Mouse (Mus musculus) embryonic facial prominence, embryonic 14.5 days (tissue): Measurements from ENCODE around the gene Kmt2c. TPM values are rescaled to one million over a fixed set of nuclear protein-coding genes. Genes with fewer than 3 reads are reported as not detected.

Experiments
- ATAC-seq: fragments of 200-750 bp; cut with Nextera tagmentation; 2 replicates; pipeline ENCODE4 v1.8.0; 2017; ENCODE audit warnings: low read depth, moderate number of reproducible peaks, moderate TSS enrichment
- DNase-seq: peaks from one replicate; pipeline ENCODE4 v3.0.0-alpha.2; 2015; ENCODE audit warnings: low spot score
- H3K27ac ChIP-seq: fragments of 300-500 bp; sonication (generic); replicated peaks from 2 replicates; pipeline ENCODE4 v1.5.1; 2014; ENCODE audit warnings: low read depth, mild to moderate bottlenecking, low read length, moderate library complexity
- H3K27me3 ChIP-seq: fragments of 300-500 bp; sonication (generic); replicated peaks from 2 replicates; pipeline ENCODE4 v1.6.1; 2014; ENCODE audit warnings: low read length; ENCODE audit not compliant: control insufficient read depth, insufficient read depth
- H3K36me3 ChIP-seq: fragments of 300-500 bp; sonication (generic); 2 replicates; pipeline ENCODE4 v1.6.1; 2014; ENCODE audit warnings: low read length, mixed read lengths; ENCODE audit not compliant: control insufficient read depth, insufficient read depth
- H3K4me1 ChIP-seq: fragments of 300-500 bp; sonication (generic); 2 replicates; pipeline ENCODE4 v1.6.1; 2014; ENCODE audit warnings: antibody characterized with exemption, low read length; ENCODE audit not compliant: control insufficient read depth, insufficient read depth
- H3K4me2 ChIP-seq: fragments of 300-500 bp; sonication (generic); 2 replicates; pipeline ENCODE4 v1.6.1; 2014; ENCODE audit warnings: low read depth, mild to moderate bottlenecking, low read length, moderate library complexity, mixed read lengths
- H3K4me3 ChIP-seq: fragments of 300-500 bp; sonication (generic); 2 replicates; pipeline ENCODE4 v1.5.1; 2014; ENCODE audit warnings: low read depth, mild to moderate bottlenecking, low read length
- H3K9ac ChIP-seq: fragments of 300-500 bp; sonication (generic); 2 replicates; pipeline ENCODE4 v1.6.1; 2014; ENCODE audit warnings: low read depth, mild to moderate bottlenecking, low read length, moderate library complexity, mixed read lengths
- H3K9me3 ChIP-seq: fragments of 300-500 bp; sonication (generic); 2 replicates; pipeline ENCODE4 v1.6.1; 2016; ENCODE audit warnings: low read length; ENCODE audit not compliant: control insufficient read depth
- WGBS: fragments of 180-500 bp; shearing (Covaris S2); extraction: QIAGEN DNeasy Blood & Tissue Kit; methylation state at CpG from one replicate; pipeline ENCODE4 v1.1.7; 2014; 5-methylcytosine and 5-hydroxymethylcytosine counted together
- polyA plus RNA-seq: library from polyadenylated mRNA; unstranded; fragments of >200 nt; fragmentation: Nextera tagmentation; extraction: Ambion mirVana; gene quantifications from 2 replicates; pipeline ENCODE4 v1.2.1, GENCODE M21; 2014

The Kmt2c gene
- polyA plus RNA-seq, 1 experiment from 2014 or later: 19.9 TPM

DNA sequence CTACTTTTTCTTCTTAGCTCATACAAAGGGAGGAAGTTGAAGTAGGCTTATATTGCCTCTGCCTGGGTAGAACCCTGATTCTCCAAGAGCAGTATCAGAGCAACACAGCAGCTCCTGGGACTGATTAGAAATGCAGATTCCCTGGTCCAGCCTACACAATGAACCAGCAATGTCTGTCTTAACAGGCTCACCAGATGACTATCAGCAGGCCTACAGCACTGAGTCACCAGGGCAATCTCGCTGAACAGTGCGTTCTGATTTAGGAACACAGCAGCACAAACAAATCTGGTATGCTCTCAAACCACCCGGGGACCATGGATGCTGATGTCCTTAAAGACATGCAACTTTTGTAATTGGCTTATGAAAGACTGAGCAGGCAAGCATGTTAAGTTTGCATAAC, 201.8 kb downstream of the Kmt2c start:
- Histone ChIP-seq H3K9ac (no peak overlapping the region), H3K4me2 (no peak overlapping the region), H3K9me3 (no peaks in the 10 kb centered on the region), H3K27ac (no peak overlapping the region), H3K36me3 (peaks cover 51% of the 10 kb centered on the region), H3K4me1 (no peaks in the 10 kb centered on the region), H3K27me3 (no peaks in the 10 kb centered on the region), H3K4me3 (no peak overlapping the region)
- 78% methylated on average over 3 of the region's 3 CpGs for WGBS
- ATAC-seq: no peak
- no peak for DNase-seq

DNA sequence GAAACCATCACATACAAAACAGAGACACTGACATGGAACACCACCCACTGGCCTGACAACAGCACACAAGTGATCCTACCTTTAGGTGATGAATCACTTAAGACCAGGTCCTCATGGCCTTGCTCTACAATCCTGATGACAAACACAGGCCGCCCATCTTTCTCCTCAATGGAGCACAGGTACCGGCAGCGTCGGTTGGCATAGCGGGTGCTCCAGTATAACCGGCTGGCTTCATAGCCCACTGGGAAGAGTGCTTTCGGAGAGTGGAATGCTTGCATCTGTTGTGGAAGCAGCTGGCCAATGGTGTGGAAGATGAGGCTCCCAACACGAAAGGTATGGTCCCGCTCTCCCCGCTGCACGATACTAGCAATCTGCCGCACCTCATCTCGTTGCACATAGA, 214.6 kb downstream of the Kmt2c start:
- H3K4me2 ChIP-seq: no peak overlapping the region
- ATAC-seq (no peak), DNase-seq (no peak)
- H3K4me3 ChIP-seq: no peak overlapping the region
- 96% methylated on average over 13 of the region's 13 CpGs for WGBS
- H3K36me3 ChIP-seq: peaks cover 89% of the 10 kb centered on the region
- H3K9me3 ChIP-seq: no peaks in the 10 kb centered on the region
- H3K27ac ChIP-seq: no peak overlapping the region
- no peaks in the 10 kb centered on the region for H3K27me3 ChIP-seq
- H3K9ac ChIP-seq: no peak overlapping the region
- H3K4me1 ChIP-seq: no peaks in the 10 kb centered on the region

DNA sequence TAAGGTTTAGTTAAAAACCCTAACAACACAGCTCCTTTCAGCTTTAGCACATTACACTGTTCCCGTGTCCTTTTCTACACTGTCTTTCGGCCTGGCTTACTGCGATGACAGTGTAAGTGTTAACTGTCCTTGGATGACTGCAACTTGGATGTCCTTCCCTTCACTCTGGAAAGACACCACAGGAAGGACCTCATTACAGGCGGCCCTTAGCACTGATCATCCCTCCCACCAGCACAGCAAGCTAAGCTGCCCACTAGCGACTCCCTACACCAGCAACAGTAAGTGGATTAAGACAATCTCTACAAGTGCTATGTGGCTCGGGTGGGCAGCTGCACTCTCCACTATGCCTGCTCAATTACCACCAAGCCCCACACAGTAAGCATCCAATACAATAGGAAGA, 222.2 kb downstream of the Kmt2c start:
- H3K27ac ChIP-seq: no peak overlapping the region
- no peak overlapping the region for H3K9ac ChIP-seq
- H3K9me3 ChIP-seq: no peaks in the 10 kb centered on the region
- H3K4me2 ChIP-seq: no peak overlapping the region
- ATAC-seq: no peak
- H3K27me3 ChIP-seq: no peaks in the 10 kb centered on the region
- no peaks in the 10 kb centered on the region for H3K4me1 ChIP-seq
- DNase-seq: no peak
- H3K4me3 ChIP-seq: no peak overlapping the region
- WGBS: 82% methylated on average over 6 of the region's 6 CpGs
- peaks cover 88% of the 10 kb centered on the region for H3K36me3 ChIP-seq

DNA sequence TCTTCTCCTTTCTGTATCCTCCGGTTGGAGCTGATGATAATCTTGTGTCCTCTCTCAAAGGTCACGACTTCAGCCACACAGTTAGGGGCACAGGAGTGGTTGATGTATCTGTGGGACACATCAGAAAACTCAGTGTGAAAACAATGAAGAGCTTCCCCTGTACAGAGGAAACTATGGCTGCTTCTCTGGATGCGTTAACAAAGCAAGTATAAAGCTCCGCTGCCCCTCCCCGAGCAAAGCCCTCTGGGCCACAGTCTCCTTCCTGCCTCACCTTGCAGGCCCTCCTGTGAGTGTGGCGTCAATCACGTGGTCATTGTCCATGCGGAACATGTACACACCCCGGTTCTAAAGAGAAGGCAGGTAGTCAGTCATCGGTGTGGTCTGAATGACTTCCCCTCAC, 223.0 kb downstream of the Kmt2c start:
- Histone ChIP-seq H3K9ac (no peak overlapping the region), H3K4me3 (no peak overlapping the region), H3K4me1 (no peaks in the 10 kb centered on the region), H3K27me3 (no peaks in the 10 kb centered on the region), H3K9me3 (no peaks in the 10 kb centered on the region), H3K36me3 (peaks cover 86% of the 10 kb centered on the region), H3K4me2 (no peak overlapping the region), H3K27ac (no peak overlapping the region)
- WGBS: 93% methylated on average over 10 of the region's 10 CpGs
- no peak for ATAC-seq
- DNase-seq: no peak

DNA sequence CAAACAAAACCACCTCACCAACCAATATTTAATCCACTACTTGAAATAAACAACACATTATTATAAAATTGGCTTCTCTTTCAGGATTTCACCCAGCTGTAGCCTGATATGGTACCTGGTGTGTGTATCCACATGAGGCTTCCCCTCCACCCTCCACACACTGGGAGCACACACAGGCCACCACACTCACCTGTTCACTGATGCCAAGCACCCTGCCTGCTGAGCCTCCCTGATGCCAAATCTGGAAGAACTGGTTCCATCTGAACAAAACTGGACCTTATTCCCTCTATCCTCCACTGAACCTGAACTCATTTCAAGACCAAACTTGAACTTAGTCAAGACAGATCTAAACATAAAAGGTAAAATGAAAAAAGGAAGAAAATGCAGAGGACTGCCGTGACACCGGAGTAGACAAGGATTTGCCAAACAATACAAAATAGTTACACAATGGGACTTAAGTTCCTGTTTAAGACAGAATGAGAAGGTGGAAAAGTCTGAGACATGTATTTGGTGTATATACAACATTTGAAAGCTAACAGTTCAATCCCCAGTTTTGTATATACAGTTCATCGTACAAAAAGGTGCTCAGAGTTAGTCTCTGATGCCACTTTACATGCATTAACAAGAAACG, 230.2 kb downstream of the Kmt2c start:
- no peak overlapping the region for H3K9ac ChIP-seq
- ATAC-seq: peak; percentile 65; the same call in 1 of the 2 replicates
- WGBS: 87% methylated on average over 4 of the region's 4 CpGs

DNA sequence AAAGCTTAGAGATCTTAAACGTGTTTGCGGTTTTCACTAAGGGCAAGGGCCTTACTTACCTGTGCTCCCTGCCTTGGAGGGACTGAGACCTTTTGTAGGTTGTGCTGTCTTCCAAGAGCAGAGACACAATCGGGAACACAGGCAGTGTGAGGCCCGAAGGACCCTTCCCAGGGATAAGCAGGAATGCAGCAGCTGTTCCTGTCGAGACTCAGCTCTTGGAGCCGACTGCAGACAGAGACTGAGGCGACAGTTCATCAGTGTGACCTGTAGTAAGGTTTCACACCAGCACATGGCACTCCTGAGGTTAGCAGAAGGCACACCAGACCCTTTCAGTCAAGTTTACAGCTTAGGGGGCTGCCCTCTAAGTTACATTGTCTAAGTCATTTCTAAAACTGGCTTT, 236.3 kb downstream of the Kmt2c start:
- Histone ChIP-seq H3K4me2 (no peak overlapping the region), H3K27ac (no peak overlapping the region), H3K9ac (no peak overlapping the region), H3K36me3 (peaks cover 82% of the 10 kb centered on the region), H3K9me3 (no peaks in the 10 kb centered on the region), H3K27me3 (no peaks in the 10 kb centered on the region), H3K4me1 (no peaks in the 10 kb centered on the region), H3K4me3 (no peak overlapping the region)
- WGBS: 67% methylated on average over 7 of the region's 7 CpGs
- DNase-seq (peak; percentile 5), ATAC-seq (no peak)

More for the DNA sequence above, 230.2 kb downstream of the Kmt2c start:
- Histone ChIP-seq H3K4me2 (no peak overlapping the region), H3K4me1 (no peaks in the 10 kb centered on the region), H3K27me3 (no peaks in the 10 kb centered on the region), H3K27ac (no peak overlapping the region), H3K9me3 (no peaks in the 10 kb centered on the region), H3K36me3 (peaks cover 89% of the 10 kb centered on the region), H3K4me3 (no peak overlapping the region)
- peak; percentile 4 for DNase-seq

DNA sequence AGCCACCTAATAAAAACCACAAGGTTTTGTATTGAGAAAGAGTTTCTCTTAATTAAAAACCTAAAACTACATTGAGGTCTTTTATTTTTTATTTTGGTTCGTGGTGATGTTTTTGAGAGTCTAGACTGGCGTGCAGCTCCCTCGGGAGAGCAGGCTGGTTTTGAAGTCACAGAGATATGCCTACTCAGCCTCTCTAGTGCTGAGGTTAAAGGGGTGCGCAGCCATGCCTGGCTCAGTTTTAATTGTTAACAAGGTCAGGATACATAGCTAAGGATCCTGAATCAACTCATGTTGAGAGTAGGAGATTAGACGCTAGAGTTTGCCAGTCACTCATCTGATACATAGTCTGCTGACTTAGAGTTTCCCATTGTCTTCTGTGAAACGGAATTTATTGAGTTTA, 237.1 kb downstream of the Kmt2c start:
- DNase-seq: no peak
- no peak overlapping the region for H3K4me3 ChIP-seq
- no peaks in the 10 kb centered on the region for H3K4me1 ChIP-seq
- no peaks in the 10 kb centered on the region for H3K27me3 ChIP-seq
- 71% methylated on average over 6 of the region's 6 CpGs for WGBS
- no peak for ATAC-seq
- peaks cover 82% of the 10 kb centered on the region for H3K36me3 ChIP-seq
- H3K9me3 ChIP-seq: no peaks in the 10 kb centered on the region
- no peak overlapping the region for H3K27ac ChIP-seq
- no peak overlapping the region for H3K9ac ChIP-seq
- H3K4me2 ChIP-seq: no peak overlapping the region

DNA sequence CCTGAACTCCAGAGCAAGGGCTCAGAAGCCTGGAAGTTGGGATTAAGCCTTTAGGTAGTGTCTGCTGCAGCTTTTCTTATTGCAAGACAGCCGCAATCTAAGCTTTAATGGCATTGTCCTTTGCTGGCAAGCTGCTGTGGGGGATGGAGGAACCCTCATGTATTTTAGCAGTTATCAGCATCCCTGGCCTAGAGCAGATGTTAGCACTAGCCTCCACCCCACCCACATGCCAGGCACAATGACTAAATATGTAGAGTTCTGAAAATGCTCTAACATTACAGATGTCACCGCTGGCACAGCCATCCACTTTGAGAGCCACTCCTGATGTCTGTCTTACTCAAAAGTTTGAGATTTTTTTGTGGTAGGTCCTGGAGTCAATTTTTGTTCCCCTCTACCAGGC, 241.9 kb downstream of the Kmt2c start:
- DNase-seq: no peak
- Histone ChIP-seq H3K4me3 (no peak overlapping the region), H3K4me2 (no peak overlapping the region), H3K27ac (no peak overlapping the region), H3K36me3 (peaks cover 87% of the 10 kb centered on the region), H3K4me1 (no peaks in the 10 kb centered on the region), H3K9ac (no peak overlapping the region), H3K9me3 (no peaks in the 10 kb centered on the region), H3K27me3 (no peaks in the 10 kb centered on the region)
- no peak for ATAC-seq
- 88% methylated on average over 2 of the region's 2 CpGs for WGBS

DNA sequence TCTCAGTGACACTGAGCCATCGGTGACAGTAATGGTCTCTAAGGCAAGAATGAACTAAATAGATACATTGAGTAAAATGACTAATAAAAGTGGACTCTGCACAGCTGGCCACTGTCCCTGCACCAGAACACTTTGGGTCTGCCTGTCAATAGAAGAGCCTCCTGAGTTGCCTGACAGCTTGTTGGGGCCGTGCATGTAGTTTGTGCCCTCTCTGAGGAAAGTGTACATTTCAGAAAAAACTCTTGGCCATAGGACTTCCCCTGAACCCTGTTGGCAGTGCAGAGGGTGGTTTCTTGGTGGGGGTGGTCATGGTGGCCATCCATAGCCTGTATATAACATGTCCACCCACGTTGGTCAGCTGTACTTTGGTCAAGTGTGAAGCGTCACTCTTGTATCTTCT, 244.1 kb downstream of the Kmt2c start:
- Histone ChIP-seq H3K27me3 (no peaks in the 10 kb centered on the region), H3K9ac (no peak overlapping the region), H3K4me2 (no peak overlapping the region), H3K4me1 (no peaks in the 10 kb centered on the region), H3K4me3 (no peak overlapping the region), H3K9me3 (no peaks in the 10 kb centered on the region), H3K36me3 (peaks cover 93% of the 10 kb centered on the region), H3K27ac (no peak overlapping the region)
- DNase-seq: no peak
- no peak for ATAC-seq
- WGBS: 84% methylated on average over 4 of the region's 4 CpGs
